Mouse (Mus musculus): ENCODE measurements around the gene 1700129C05Rik. TPM values are rescaled to one million over a fixed set of nuclear protein-coding genes. Genes with fewer than 3 reads are reported as not detected.

1700129C05Rik gene
- total RNA-seq (2014; fragmentation: Nextera tagmentation) = not detected in 2 replicates
- not detected in 2 replicates for total RNA-seq (2017)

DNA sequence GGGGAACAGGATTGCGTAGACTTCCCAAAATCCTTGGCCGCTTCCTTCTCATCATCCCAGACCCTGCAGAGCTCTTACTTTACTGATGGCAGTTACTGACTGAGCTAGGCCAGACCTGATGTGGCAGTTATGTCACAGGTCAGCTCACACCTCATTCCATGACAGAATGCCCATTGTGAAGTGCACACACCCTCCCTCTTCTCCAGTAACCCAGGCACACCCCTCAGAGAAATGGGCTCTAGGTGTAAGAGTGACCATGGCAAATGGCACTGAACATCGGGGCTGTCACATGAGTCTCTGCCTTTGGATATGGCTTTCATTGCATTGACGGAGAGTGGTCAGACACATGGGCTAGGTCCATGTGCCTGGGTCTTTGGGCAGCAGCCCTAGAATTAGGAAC lies at the start of gene 1700129C05Rik:
TSS of gene 1700129C05Rik (minus strand) at position 101 of the 400 bp plus-strand sequence.
- ATAC-seq (replicated peaks; ENCODE audit: poor library complexity, severe bottlenecking) = no peak

DNA sequence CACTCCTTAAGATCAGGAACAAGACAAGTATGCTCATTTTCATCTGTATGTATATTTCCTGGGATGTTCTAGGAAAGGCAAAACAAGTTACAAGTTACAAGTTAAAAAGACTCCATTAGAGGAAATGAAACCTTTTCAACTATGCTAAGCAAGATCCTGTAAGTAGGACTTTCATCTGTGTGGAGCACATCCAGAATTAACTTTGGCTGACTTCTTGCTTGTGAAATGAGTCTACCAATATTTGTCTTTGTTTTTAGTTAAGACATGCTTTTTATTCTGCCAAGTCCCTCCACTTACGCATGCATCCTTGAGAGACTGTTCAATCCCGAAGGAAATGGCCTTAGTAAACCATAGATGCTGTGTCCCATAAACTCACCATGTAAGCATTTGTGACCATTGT lies 43.4 kb upstream of the 1700129C05Rik start:
- ATAC-seq (replicated peaks; ENCODE audit: poor library complexity, severe bottlenecking) = no peak

DNA sequence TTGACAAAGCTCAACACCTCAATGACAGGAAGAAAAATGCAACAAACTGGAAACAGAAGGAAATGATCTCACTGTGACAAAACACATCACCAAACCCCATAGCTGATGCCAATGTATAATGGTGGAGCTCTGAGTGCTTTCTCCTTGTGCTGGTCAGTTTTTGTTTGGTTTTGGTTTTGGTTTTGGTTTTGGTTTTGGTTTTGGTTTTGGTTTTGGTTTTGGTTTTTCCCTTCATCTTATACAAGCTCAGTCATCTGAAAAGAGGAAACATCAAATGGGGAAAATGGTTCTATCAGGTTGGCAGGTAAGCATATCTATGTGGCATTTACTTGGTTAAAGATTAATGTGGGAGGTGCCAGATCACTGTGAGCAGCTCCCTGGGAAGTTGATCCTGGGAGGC lies 42.8 kb upstream of the 1700129C05Rik start:
- ATAC-seq (replicated peaks; ENCODE audit: poor library complexity, severe bottlenecking) = no peak; the same call in 1 of the 2 replicates

DNA sequence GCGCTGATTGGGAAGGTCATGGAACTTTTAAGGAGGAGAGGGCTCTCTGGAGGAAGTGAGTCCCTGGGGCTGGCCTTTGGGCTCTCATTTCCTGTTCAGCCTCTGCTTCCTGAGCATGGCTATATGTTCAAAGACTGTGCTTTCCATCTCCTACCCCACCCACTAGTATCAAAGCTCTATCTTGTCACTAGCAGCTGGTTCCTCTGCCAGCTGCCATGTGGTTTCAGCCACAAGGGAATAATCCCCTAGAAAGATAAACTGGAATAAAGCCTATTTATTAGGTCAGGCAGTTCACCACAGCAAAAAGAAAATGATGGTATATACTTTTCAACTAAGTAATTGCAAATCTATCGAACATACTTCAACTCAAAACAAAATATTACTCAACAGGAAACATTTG lies 40.0 kb upstream of the 1700129C05Rik start:
- no peak for ATAC-seq (replicated peaks; ENCODE audit: poor library complexity, severe bottlenecking)

DNA sequence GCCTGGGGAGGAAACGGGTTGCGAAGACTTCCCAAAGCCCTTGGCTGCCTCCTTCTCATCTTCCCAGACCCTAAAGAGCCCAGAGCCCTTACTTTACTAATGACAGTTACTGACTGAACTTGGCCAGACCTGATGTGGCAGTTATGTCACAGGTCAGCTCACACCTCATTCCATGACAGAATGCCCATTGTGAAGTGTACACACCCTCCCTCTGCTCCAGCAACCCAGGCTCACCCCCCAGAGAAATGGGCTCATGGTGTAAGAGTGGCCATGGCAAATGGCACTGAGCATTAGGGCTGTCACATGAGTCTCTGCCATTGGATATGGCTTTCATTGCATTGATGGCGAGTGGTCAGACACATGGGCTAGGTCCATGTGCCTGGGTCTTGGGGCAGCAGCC lies 36.0 kb upstream of the 1700129C05Rik start, which contains the start of gene Gm5142:
TSS of gene Gm5142 (minus strand) at position 101 of the 400 bp plus-strand sequence.
- no peak for ATAC-seq (replicated peaks; ENCODE audit: poor library complexity, severe bottlenecking)

DNA sequence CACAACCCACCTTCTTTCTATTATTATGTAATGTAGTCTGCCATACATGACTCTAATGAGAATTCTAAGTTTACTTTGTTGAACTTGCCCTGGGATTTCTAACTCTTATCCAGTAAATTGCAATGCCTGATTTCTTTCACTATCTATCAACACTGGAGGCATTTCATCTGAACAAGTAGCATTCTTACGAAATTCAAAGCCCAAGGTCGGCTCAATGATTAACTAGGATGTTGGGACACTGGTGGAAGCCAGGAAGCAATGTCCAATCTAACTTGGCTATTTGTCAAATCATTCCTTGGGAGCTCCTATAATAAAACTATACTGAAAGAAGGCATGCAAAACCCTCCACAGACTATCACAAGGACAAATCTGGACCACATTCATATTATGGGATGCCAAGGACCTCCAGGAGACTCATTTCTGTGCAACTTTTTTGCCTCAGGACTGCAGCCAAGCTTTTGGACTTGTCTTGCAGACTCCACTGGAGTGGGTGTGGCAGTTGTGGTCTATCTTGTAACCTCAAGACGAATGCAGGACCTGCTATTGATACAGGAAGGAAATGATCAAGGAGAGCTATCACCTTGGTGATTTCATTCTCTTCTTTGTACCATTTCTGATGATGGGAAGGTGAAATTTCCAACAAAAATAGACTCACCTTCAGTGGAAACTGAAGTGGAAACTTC lies 14.5 kb upstream of the 1700129C05Rik start:
- ATAC-seq (replicated peaks; ENCODE audit: poor library complexity, severe bottlenecking) = no peak

DNA sequence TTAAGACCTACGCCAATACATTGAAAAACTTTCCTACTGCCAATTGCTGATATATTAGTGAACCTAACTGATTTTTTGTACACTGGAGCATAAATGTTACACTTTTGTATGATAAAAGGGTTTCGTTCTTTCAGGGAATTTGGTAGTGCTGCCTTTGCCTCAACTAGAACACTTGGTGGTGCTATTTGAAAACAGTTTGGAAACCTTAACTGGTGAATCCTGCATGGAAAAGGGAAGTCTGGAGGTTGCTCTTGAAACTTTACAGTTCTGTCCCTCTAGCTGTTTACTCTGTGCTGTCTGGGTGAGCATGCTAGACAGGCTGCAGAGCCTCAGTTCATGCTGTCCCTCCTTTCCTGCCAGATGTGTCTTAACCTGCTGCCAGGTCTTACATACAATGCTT lies 12.9 kb upstream of the 1700129C05Rik start:
- no peak for ATAC-seq (replicated peaks; ENCODE audit: poor library complexity, severe bottlenecking)

DNA sequence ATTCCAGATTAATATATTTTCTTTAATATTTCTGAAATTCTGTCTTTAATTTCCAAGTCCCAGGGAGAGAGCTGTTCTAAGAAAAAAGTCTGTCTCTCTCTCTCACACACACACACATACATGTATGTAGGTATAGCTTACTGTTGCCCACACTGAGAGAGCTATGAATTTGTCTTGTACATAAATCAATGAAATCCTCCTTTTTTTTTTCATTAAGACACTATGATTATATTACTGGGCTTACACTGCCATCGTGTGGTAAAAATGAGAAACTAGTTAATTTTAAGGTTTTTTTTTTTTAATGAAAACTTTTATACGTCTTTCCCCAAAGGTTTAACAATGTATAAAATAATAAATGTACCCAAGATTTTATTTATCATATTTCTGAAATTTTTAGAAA lies 28.4 kb downstream of the 1700129C05Rik start:
- ATAC-seq (replicated peaks; ENCODE audit: poor library complexity, severe bottlenecking) = no peak

DNA sequence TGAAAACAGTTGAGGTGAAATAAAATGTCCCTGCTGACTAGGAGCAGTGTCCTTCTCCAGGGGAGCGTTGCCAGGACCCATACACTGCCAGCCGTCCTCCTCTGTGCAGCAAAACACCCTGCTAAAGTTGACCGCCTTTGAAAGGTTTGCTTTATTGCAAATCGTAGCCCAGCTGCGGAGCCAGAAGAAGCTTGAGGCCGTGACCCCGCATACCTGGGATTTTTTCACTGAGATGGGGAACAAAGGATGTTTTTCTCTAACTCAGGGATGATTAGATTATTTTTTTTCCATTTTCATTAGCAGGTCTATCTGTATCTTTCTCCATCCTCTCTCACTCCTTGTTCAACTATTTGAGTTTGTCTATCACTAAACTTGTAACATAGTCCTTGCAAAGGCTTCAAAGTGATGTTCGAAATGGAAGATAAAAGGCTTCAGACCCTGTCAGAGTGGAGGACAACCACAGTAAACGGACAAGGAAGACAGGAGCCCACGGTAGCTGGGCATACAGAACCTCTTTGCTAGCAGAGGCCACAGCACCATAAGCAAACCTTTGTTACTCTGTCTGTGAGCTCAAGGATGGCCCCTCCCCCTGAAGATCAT lies 38.6 kb downstream of the 1700129C05Rik start:
- ATAC-seq (replicated peaks; ENCODE audit: poor library complexity, severe bottlenecking) = no peak

DNA sequence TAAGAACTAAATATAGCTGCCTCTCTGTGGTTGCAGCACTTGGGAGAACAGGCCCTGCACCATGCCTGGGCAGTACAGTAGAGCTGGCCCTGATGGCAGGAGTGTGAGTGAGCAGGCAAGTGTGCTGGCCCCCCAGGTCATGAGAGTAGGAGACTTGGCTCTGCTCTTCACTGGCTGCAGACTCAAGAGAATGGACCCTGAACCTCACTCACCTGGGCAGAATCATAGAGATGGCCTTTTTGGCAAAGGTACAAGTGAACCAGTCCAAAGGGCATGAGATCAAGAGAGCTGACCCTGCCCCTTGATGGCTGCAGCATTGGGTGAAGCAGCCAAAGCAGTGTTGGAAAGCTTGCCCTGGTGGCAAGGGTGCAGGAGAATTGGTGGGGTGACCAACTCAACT lies 49.1 kb downstream of the 1700129C05Rik start:
- no peak for ATAC-seq (replicated peaks; ENCODE audit: poor library complexity, severe bottlenecking)

DNA sequence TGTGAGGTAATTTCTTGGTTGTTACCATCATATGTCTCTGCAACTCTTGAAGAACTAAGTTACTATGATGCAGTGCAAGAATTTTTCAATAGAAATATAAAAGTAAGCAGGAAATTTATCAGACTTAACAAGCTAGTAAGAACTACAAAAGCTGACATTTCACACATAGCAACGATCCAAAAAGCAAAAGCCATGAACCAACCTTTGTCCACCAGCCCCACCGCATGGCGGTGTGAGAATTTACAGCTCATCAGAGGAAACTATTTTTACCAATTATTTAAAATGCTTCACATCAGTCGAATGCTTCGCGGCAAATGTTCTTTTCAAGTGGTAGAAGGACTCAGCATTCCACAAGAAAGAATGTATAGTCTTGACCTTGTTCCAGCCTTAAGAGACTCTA lies 58.3 kb downstream of the 1700129C05Rik start:
- no peak for ATAC-seq (replicated peaks; ENCODE audit: poor library complexity, severe bottlenecking)

Other genes with a start within 250 kb of the 1700129C05Rik start
- not detected in 2 replicates for gene Gm5142, start 35.9 kb upstream of the 1700129C05Rik start, total RNA-seq (2014; fragmentation: Nextera tagmentation)
- gene Gm5142, start 35.9 kb upstream of the 1700129C05Rik start, total RNA-seq (2017) = not detected in 2 replicates
- 26.3 and 29.8 TPM in 2 replicates for gene Rcbtb1, start 58.3 kb upstream of the 1700129C05Rik start, total RNA-seq (2014; fragmentation: Nextera tagmentation)
- 7.7 and 12.2 TPM in 2 replicates for gene Rcbtb1, start 58.3 kb upstream of the 1700129C05Rik start, total RNA-seq (2017)
- not detected in 2 replicates for gene Gm6904, start 117.3 kb upstream of the 1700129C05Rik start, total RNA-seq (2014; fragmentation: Nextera tagmentation)
- gene Gm6904, start 117.3 kb upstream of the 1700129C05Rik start, total RNA-seq (2017) = not detected in 2 replicates
- gene Phf11a, start 154.6 kb upstream of the 1700129C05Rik start, total RNA-seq (2014; fragmentation: Nextera tagmentation) = not detected in 2 replicates
- gene Phf11a, start 154.6 kb upstream of the 1700129C05Rik start, total RNA-seq (2017) = not detected in 2 replicates
- 1.2 TPM in 1 of 2 replicates, not detected in the other for gene Phf11b, start 198.5 kb upstream of the 1700129C05Rik start, total RNA-seq (2014; fragmentation: Nextera tagmentation)
- 1.8 and 4.2 TPM in 2 replicates for gene Phf11b, start 198.5 kb upstream of the 1700129C05Rik start, total RNA-seq (2017)
- not detected in 2 replicates for gene Phf11d, start 222.6 kb upstream of the 1700129C05Rik start, total RNA-seq (2014; fragmentation: Nextera tagmentation)
- gene Phf11d, start 222.6 kb upstream of the 1700129C05Rik start, total RNA-seq (2017) = 0.93 and 1.4 TPM in 2 replicates